Mouse (Mus musculus) kidney, embryonic 15.5 days (tissue): ENCODE data around the gene B4galt1. TPM values are rescaled to one million over a fixed set of nuclear protein-coding genes. Genes with fewer than 3 reads are reported as not detected.

ENCODE experiments used
- ATAC-seq: fragments of 200-750 bp; cut with Nextera tagmentation; replicated peaks from 2 replicates; pipeline ENCODE4 v1.8.0; 2017; ENCODE audit warnings: moderate TSS enrichment; ENCODE audit not compliant: low FRiP score
- H3K27ac ChIP-seq: fragments of 300-500 bp; sonication (generic); 2 replicates; pipeline ENCODE4 v1.5.1; 2015; ENCODE audit warnings: mild to moderate bottlenecking, inconsistent platforms
- H3K27me3 ChIP-seq: fragments of 300-500 bp; sonication (generic); 2 replicates; pipeline ENCODE4 v1.6.1; 2015; ENCODE audit warnings: inconsistent platforms
- H3K36me3 ChIP-seq: fragments of 300-500 bp; sonication (generic); 2 replicates; pipeline ENCODE4 v1.6.1; 2015; ENCODE audit warnings: inconsistent platforms
- H3K4me1 ChIP-seq: fragments of 300-500 bp; sonication (generic); 2 replicates; pipeline ENCODE4 v1.6.1; 2015; ENCODE audit warnings: inconsistent platforms
- H3K4me2 ChIP-seq: fragments of 300-500 bp; sonication (generic); 2 replicates; pipeline ENCODE4 v1.6.1; 2015; ENCODE audit warnings: moderate library complexity, mild to moderate bottlenecking, inconsistent platforms
- H3K4me3 ChIP-seq: fragments of 300-500 bp; sonication (generic); replicated peaks from 2 replicates; pipeline ENCODE4 v1.5.1; 2015; ENCODE audit warnings: mild to moderate bottlenecking, inconsistent platforms
- H3K9ac ChIP-seq: fragments of 300-500 bp; sonication (generic); 2 replicates; pipeline ENCODE4 v1.6.1; 2015; ENCODE audit warnings: mild to moderate bottlenecking, inconsistent platforms
- H3K9me3 ChIP-seq: fragments of 300-500 bp; sonication (generic); replicated peaks from 2 replicates; pipeline ENCODE4 v1.6.1; 2016; ENCODE audit warnings: inconsistent platforms
- WGBS: fragments of 180-500 bp; shearing (Covaris S2); methylation state at CpG from one replicate; pipeline ENCODE4 v1.1.7; 2015; ENCODE audit warnings: mixed read lengths; 5-methylcytosine and 5-hydroxymethylcytosine counted together
- polyA plus RNA-seq: library from polyadenylated mRNA; unstranded; fragments of >200 nt; fragmentation: Nextera tagmentation; extraction: Ambion mirVana; gene quantifications from 2 replicates; pipeline ENCODE4 v1.2.1, GENCODE M21; 2015

The B4galt1 gene
- polyA plus RNA-seq, 1 experiment from 2014 or later, result 46.4 TPM

- no peaks in the 10 kb centered on the region for H3K9me3 ChIP-seq
- no peak overlapping the region for H3K27ac ChIP-seq
- ATAC-seq, result no peak
- peak overlapping the region; percentile 84 for H3K4me3 ChIP-seq
- peaks cover 59% of the 10 kb centered on the region for H3K4me1 ChIP-seq
- H3K36me3 ChIP-seq, result no peaks in the 10 kb centered on the region
- H3K27me3 ChIP-seq, result no peaks in the 10 kb centered on the region
- H3K9ac ChIP-seq, result no peak overlapping the region
- 62% methylated on average over 5 of the region's 5 CpGs for WGBS
- peak overlapping the region; percentile 67 for H3K4me2 ChIP-seq
Observed at GRCm38 (mm10) chr4:40850582-40850981, 3.2 kb downstream of the B4galt1 start.

- Histone ChIP-seq H3K9me3 (no peaks in the 10 kb centered on the region), H3K9ac (no peak overlapping the region), H3K4me3 (no peak overlapping the region), H3K4me2 (no peak overlapping the region), H3K27me3 (no peaks in the 10 kb centered on the region), H3K36me3 (no peaks in the 10 kb centered on the region), H3K27ac (no peak overlapping the region), H3K4me1 (peaks cover 64% of the 10 kb centered on the region)
- no peak for ATAC-seq
- 83% methylated on average over 3 of the region's 3 CpGs for WGBS
Observed at GRCm38 (mm10) chr4:40849518-40849917, 4.3 kb downstream of the B4galt1 start.

- Histone ChIP-seq H3K36me3 (no peaks in the 10 kb centered on the region), H3K9ac (no peak overlapping the region), H3K27me3 (no peaks in the 10 kb centered on the region), H3K4me3 (no peak overlapping the region), H3K4me2 (no peak overlapping the region), H3K9me3 (no peaks in the 10 kb centered on the region), H3K27ac (no peak overlapping the region), H3K4me1 (peaks cover 73% of the 10 kb centered on the region)
- WGBS, result 94% methylated on average over 8 of the region's 8 CpGs
- ATAC-seq, result no peak
Observed at GRCm38 (mm10) chr4:40848246-40848645, 5.6 kb downstream of the B4galt1 start.

GRCm38 (mm10) chr4:40847160-40847559, 6.6 kb downstream of the B4galt1 start:
- H3K27ac ChIP-seq, result peak overlapping the region; percentile 89; the same call in 1 of the 2 replicates
- H3K4me3 ChIP-seq, result no peak overlapping the region
- no peak overlapping the region for H3K4me2 ChIP-seq
- no peaks in the 10 kb centered on the region for H3K9me3 ChIP-seq
- no peaks in the 10 kb centered on the region for H3K36me3 ChIP-seq
- no peak overlapping the region for H3K9ac ChIP-seq
- 75% methylated on average over 4 of the region's 4 CpGs for WGBS
- no peak for ATAC-seq
- peaks cover 68% of the 10 kb centered on the region for H3K4me1 ChIP-seq
- no peaks in the 10 kb centered on the region for H3K27me3 ChIP-seq

- Histone ChIP-seq H3K4me2 (no peak overlapping the region), H3K27ac (peak overlapping the region; percentile 89), H3K4me1 (peaks cover 60% of the 10 kb centered on the region)
Observed at GRCm38 (mm10) chr4:40846143-40846931, 7.5 kb downstream of the B4galt1 start.

GRCm38 (mm10) chr4:40844811-40845751, 8.7 kb downstream of the B4galt1 start:
- H3K27me3 ChIP-seq, result no peaks in the 10 kb centered on the region
- H3K27ac ChIP-seq, result peak overlapping the region; percentile 89
- H3K9me3 ChIP-seq, result no peaks in the 10 kb centered on the region
- WGBS, result 43% methylated on average over 12 of the region's 12 CpGs
- H3K4me2 ChIP-seq, result 0 out of 2 replicates have a peak overlapping the region, but pooled peaks have one; percentile 0
- no peak overlapping the region for H3K9ac ChIP-seq
- H3K4me3 ChIP-seq, result no peak overlapping the region
- peak; percentile 63; the same call in 1 of the 2 replicates for ATAC-seq
- H3K4me1 ChIP-seq, result peaks cover 52% of the 10 kb centered on the region
- H3K36me3 ChIP-seq, result no peaks in the 10 kb centered on the region

More at GRCm38 (mm10) chr4:40846143-40846931, 7.5 kb downstream of the B4galt1 start:
- ATAC-seq, result no peak
- no peak overlapping the region for H3K4me3 ChIP-seq
- H3K9me3 ChIP-seq, result no peaks in the 10 kb centered on the region
- H3K27me3 ChIP-seq, result no peaks in the 10 kb centered on the region
- no peaks in the 10 kb centered on the region for H3K36me3 ChIP-seq
- no peak overlapping the region for H3K9ac ChIP-seq
- 49% methylated on average over 7 of the region's 7 CpGs for WGBS

- Histone ChIP-seq H3K9ac (no peak overlapping the region), H3K4me1 (peaks cover 56% of the 10 kb centered on the region), H3K4me2 (0 out of 2 replicates have a peak overlapping the region, but pooled peaks have one; percentile 0), H3K36me3 (no peaks in the 10 kb centered on the region), H3K9me3 (no peaks in the 10 kb centered on the region), H3K27ac (peak overlapping the region; percentile 89), H3K27me3 (no peaks in the 10 kb centered on the region), H3K4me3 (no peak overlapping the region)
- WGBS, result 4% methylated on average over 5 of the region's 5 CpGs
- ATAC-seq, result peak; percentile 87
Observed at GRCm38 (mm10) chr4:40844251-40844721, 9.5 kb downstream of the B4galt1 start.

GRCm38 (mm10) chr4:40843726-40844125, 10.1 kb downstream of the B4galt1 start:
- peak; percentile 9; the same call in 1 of the 2 replicates for ATAC-seq
- Histone ChIP-seq H3K4me1 (peaks cover 62% of the 10 kb centered on the region), H3K4me2 (no peak overlapping the region), H3K4me3 (no peak overlapping the region), H3K27me3 (no peaks in the 10 kb centered on the region), H3K27ac (peak overlapping the region; percentile 89), H3K36me3 (no peaks in the 10 kb centered on the region), H3K9ac (no peak overlapping the region), H3K9me3 (no peaks in the 10 kb centered on the region)
- WGBS, result 53% methylated on average over 8 of the region's 8 CpGs

- Histone ChIP-seq H3K36me3 (no peaks in the 10 kb centered on the region), H3K4me3 (no peak overlapping the region), H3K9me3 (no peaks in the 10 kb centered on the region), H3K4me1 (peaks cover 54% of the 10 kb centered on the region), H3K27ac (no peak overlapping the region), H3K4me2 (no peak overlapping the region), H3K27me3 (no peaks in the 10 kb centered on the region), H3K9ac (no peak overlapping the region)
- no peak for ATAC-seq
- 87% methylated on average over 2 of the region's 2 CpGs for WGBS
Observed at GRCm38 (mm10) chr4:40840448-40840847, 13.4 kb downstream of the B4galt1 start.

GRCm38 (mm10) chr4:40839251-40839650, 14.6 kb downstream of the B4galt1 start:
- Histone ChIP-seq H3K4me2 (no peak overlapping the region), H3K9ac (no peak overlapping the region), H3K27ac (0 out of 2 replicates have a peak overlapping the region, but pooled peaks have one; percentile 22), H3K4me1 (peaks cover 42% of the 10 kb centered on the region), H3K9me3 (no peaks in the 10 kb centered on the region), H3K36me3 (no peaks in the 10 kb centered on the region), H3K27me3 (no peaks in the 10 kb centered on the region), H3K4me3 (no peak overlapping the region)
- 83% methylated on average over 12 of the region's 12 CpGs for WGBS
- ATAC-seq, result no peak

GRCm38 (mm10) chr4:40837451-40838285, 16.1 kb downstream of the B4galt1 start:
- WGBS, result 48% methylated on average over 10 of the region's 10 CpGs
- ATAC-seq, result peak; percentile 60; the same call in 1 of the 2 replicates
- Histone ChIP-seq H3K36me3 (no peaks in the 10 kb centered on the region), H3K4me2 (peak overlapping the region; percentile 10; the same call in 1 of the 2 replicates), H3K9me3 (no peaks in the 10 kb centered on the region), H3K4me1 (peaks cover 33% of the 10 kb centered on the region), H3K27me3 (no peaks in the 10 kb centered on the region), H3K27ac (peak overlapping the region; percentile 82), H3K9ac (no peak overlapping the region), H3K4me3 (no peak overlapping the region)
